Mouse (Mus musculus) CH12.LX (cell line): ENCODE measurements at regions not wholly inside any gene's neighbourhood (a gene's known extent, or its start where the extent isn't known, plus 50 kb on each side); places are given as distances from the start of the nearest gene placed in this dataset.

Experiments used
- CHD2 ChIP-seq: IDR thresholded peaks from 2 replicates; pipeline ENCODE4 v1.6.1; 2011; ENCODE audit warnings: low read length, improper control_type of control experiment
- CTCF ChIP-seq, 2 experiments: IDR thresholded peaks in 1 of 2; conservative IDR thresholded peaks in 1 of 2; 2 replicates each; pipeline ENCODE4 v1.5.1; 2011 to 2012; ENCODE audit warnings: low read depth in 2 of 2, low read length in 2 of 2, improper control_type of control experiment in 1 of 2, inconsistent platforms in 1 of 2, mild to moderate bottlenecking in 1 of 2, moderate library complexity in 1 of 2
- EP300 ChIP-seq: IDR thresholded peaks from 2 replicates; pipeline ENCODE4 v1.6.1; 2011; ENCODE audit warnings: low read length, improper control_type of control experiment
- KAT2A ChIP-seq: IDR thresholded peaks from 2 replicates; pipeline ENCODE4 v1.6.1; 2012; ENCODE audit warnings: low read length, improper control_type of control experiment, inconsistent platforms; ENCODE audit not compliant: insufficient replicate concordance
- MAFK ChIP-seq: IDR thresholded peaks from 2 replicates; pipeline ENCODE4 v1.6.1; 2011; ENCODE audit warnings: low read length, improper control_type of control experiment; ENCODE audit not compliant: insufficient replicate concordance
- MAZ ChIP-seq: IDR thresholded peaks from 2 replicates; pipeline ENCODE4 v1.6.1; 2012; ENCODE audit warnings: low read depth, mild to moderate bottlenecking, inconsistent platforms, low read length, improper control_type of control experiment, moderate library complexity
- MEF2A ChIP-seq: IDR thresholded peaks from 2 replicates; pipeline ENCODE4 v1.6.1; 2014; ENCODE audit warnings: low read depth, mild to moderate bottlenecking, inconsistent platforms, low read length, improper control_type of control experiment, borderline replicate concordance
- MXI1 ChIP-seq: IDR thresholded peaks from 2 replicates; pipeline ENCODE4 v1.6.1; 2011; ENCODE audit warnings: mild to moderate bottlenecking, low read depth, low read length, improper control_type of control experiment
- PAX5 ChIP-seq: IDR thresholded peaks from 2 replicates; pipeline ENCODE4 v1.6.1; 2012; ENCODE audit warnings: low read length, inconsistent platforms, mixed read lengths
- POLR2A ChIP-seq: IDR thresholded peaks from 2 replicates; pipeline ENCODE4 v1.6.1; 2011; ENCODE audit warnings: low read depth, mild to moderate bottlenecking, improper control_type of control experiment, low read length
- POLR2AphosphoS2 ChIP-seq: IDR thresholded peaks from 2 replicates; pipeline ENCODE4 v1.6.1; 2011; ENCODE audit warnings: low read depth, low read length, improper control_type of control experiment
- RAD21 ChIP-seq: IDR thresholded peaks from 2 replicates; pipeline ENCODE4 v1.6.1; 2011; ENCODE audit warnings: low read depth, mild to moderate bottlenecking, low read length, improper control_type of control experiment, moderate library complexity
- RCOR1 ChIP-seq: conservative IDR thresholded peaks from 2 replicates; pipeline ENCODE4 v1.6.1; 2012; ENCODE audit warnings: low read depth, mild to moderate bottlenecking, inconsistent platforms, low read length, improper control_type of control experiment
- ZC3H11A ChIP-seq: IDR thresholded peaks from 2 replicates; pipeline ENCODE4 v1.6.1; 2012; ENCODE audit warnings: low read depth, mild to moderate bottlenecking, inconsistent platforms, low read length, improper control_type of control experiment

DNA sequence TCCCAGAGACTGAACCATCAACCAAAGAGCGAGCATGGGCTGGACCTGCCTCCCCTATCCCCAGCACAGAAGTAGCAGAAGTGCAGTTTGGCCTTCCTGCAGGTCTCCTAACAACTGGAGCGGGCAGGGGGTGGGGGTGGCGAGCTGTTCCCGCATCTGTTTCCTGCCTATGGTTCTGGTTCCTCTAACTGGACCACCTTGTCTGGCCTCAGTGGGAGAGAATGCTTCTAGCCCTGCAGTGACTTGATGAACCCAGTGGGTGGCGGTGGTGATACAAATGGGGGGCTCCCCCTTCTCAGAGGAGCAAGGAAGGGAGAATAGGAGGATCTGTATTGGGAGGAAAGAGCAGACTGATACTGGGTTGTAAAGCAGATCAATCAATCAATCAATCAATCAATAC lies 69.2 kb upstream of the Chmp2b start:
- TF ChIP-seq ZC3H11A (no peak), RCOR1 (no peak), CTCF (conservative IDR thresholded peaks at IDR 0.05 in 1 of 2, IDR thresholded peaks at IDR 0.05 in 1 of 2; ENCODE audit: low read depth in 2 of 2, low read length in 2 of 2) (peak in 1 of 2 experiments; percentile 63; a peak in 3 of 4 replicates), KAT2A (no peak), CHD2 (no peak), PAX5 (no peak), POLR2A (no peak), POLR2AphosphoS2 (no peak), MAFK (no peak), MAZ (no peak), MXI1 (no peak), MEF2A (no peak), RAD21 (peak; percentile 34), EP300 (no peak)
